Mouse (Mus musculus) liver, postnatal 0 days (tissue): Measurements from ENCODE around the gene Calml3.

Experiments used
- CTCF ChIP-seq: sonication (generic); IDR thresholded peaks from 2 replicates; pipeline ENCODE4 v1.5.1; 2016; ENCODE audit warnings: antibody characterized with exemption, low read depth
- EP300 ChIP-seq: IDR thresholded peaks from 2 replicates; pipeline ENCODE4 v1.6.1; 2016; ENCODE audit warnings: antibody characterized with exemption, low read depth, mild to moderate bottlenecking

DNA sequence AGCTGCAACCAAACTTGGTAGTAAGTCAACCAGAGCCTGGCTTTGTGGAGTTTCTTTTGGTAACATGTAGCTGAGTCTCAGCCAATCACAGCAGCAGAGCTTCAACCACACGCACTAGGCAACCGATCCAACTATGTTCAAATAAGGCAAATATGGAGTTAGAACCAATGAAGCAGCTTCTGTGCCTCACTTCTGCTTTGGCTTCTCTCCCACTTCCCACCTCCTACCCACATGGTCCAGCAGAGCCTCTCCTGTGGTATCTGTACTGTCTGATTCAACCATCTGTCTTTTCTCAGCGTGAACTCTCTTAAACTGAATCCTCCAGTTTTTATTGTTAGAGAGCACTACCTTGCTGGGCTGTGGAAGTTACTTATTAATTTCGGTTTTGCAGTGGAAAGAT lies 27.7 kb downstream of the Calml3 start:
- TF ChIP-seq CTCF (no peak), EP300 (no peak)
